Mouse (Mus musculus) lung, postnatal 0 days (tissue): Measurements from ENCODE around the gene Ovca2.

Source experiments
- CTCF ChIP-seq: IDR thresholded peaks from 2 replicates; pipeline ENCODE4 v1.5.1; 2016; ENCODE audit warnings: antibody characterized with exemption, mild to moderate bottlenecking
- EP300 ChIP-seq: IDR thresholded peaks from 2 replicates; pipeline ENCODE4 v1.6.1; 2016; ENCODE audit warnings: antibody characterized with exemption, mild to moderate bottlenecking, control low read depth

DNA sequence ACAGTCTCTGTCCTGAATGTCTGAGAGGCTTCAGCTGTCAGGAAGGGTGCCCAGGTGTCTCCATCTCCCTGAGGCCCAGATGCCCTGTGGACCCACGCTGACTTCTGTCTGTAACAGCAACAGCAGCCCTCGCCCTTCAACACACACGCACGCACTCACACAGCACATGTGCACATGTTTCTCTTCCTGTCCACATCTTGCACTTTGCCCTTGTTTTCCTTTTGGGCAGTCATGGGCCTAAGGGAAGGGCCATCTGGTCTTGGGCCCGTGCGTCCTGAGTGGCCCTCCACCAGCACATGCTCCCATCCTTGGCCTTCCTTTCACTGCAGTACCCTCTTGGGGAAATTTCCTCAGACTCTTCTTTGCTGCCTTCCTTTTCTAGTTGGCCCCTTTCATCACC lies 15.3 kb downstream of the Ovca2 start:
- TF ChIP-seq EP300 = no peak
- TF ChIP-seq CTCF = no peak
